Mouse (Mus musculus) hindbrain, postnatal 0 days (tissue): ENCODE results near the gene Ccdc142. TPM values are rescaled to one million over a fixed set of nuclear protein-coding genes. Genes with fewer than 3 reads are reported as not detected.

ENCODE experiments used
- ATAC-seq: fragments of 200-750 bp; cut with Nextera tagmentation; 2 replicates; pipeline ENCODE4 v1.8.0; 2017; ENCODE audit warnings: mild to moderate bottlenecking, moderate TSS enrichment, moderate library complexity
- DNase-seq: peaks from one replicate; pipeline ENCODE4 v3.0.0-alpha.2; 2015; ENCODE audit warnings: low spot score
- H3K27ac ChIP-seq: fragments of 300-500 bp; sonication (generic); 2 replicates; pipeline ENCODE4 v1.5.1; 2014; ENCODE audit warnings: mild to moderate bottlenecking
- H3K27me3 ChIP-seq: fragments of 300-500 bp; sonication (generic); 2 replicates; pipeline ENCODE4 v1.6.1; 2014; ENCODE audit warnings: low read length, mixed read lengths; ENCODE audit not compliant: insufficient read depth
- H3K36me3 ChIP-seq: fragments of 300-500 bp; sonication (generic); 2 replicates; pipeline ENCODE4 v1.6.1; 2014; ENCODE audit warnings: low read length, mixed read lengths; ENCODE audit not compliant: insufficient read depth
- H3K4me1 ChIP-seq: fragments of 300-500 bp; sonication (generic); 2 replicates; pipeline ENCODE4 v1.6.1; 2014; ENCODE audit warnings: antibody characterized with exemption, low read length, mixed read lengths; ENCODE audit not compliant: insufficient read depth
- H3K4me2 ChIP-seq: fragments of 300-500 bp; sonication (generic); 2 replicates; pipeline ENCODE4 v1.6.1; 2014; ENCODE audit warnings: low read depth, mild to moderate bottlenecking, low read length, moderate library complexity, mixed read lengths
- H3K4me3 ChIP-seq: fragments of 300-500 bp; sonication (generic); 2 replicates; pipeline ENCODE4 v1.5.1; 2014; ENCODE audit warnings: low read length
- H3K9ac ChIP-seq: fragments of 300-500 bp; sonication (generic); replicated peaks from 2 replicates; pipeline ENCODE4 v1.6.1; 2014; ENCODE audit warnings: mild to moderate bottlenecking, low read length, moderate library complexity, mixed read lengths
- H3K9me3 ChIP-seq: fragments of 300-500 bp; sonication (generic); 2 replicates; pipeline ENCODE4 v1.6.1; 2016; ENCODE audit warnings: low read length, mixed read lengths
- CTCF ChIP-seq: IDR thresholded peaks from 2 replicates; pipeline ENCODE4 v1.5.1; 2016; ENCODE audit warnings: antibody characterized with exemption, control low read depth, low read depth
- WGBS: fragments of 180-500 bp; shearing (Covaris S2); extraction: QIAGEN DNeasy Blood & Tissue Kit; methylation state at CpG from one replicate; pipeline ENCODE4 v1.1.7; 2014; 5-methylcytosine and 5-hydroxymethylcytosine counted together
- polyA plus RNA-seq: library from polyadenylated mRNA; unstranded; fragments of >200 nt; fragmentation: Nextera tagmentation; extraction: Ambion mirVana; gene quantifications from 2 replicates; pipeline ENCODE4 v1.2.1, GENCODE M21; 2015
- total RNA-seq: library from RNA; depleted of rRNA; stranded (reverse); fragments of >200 nt; gene quantifications from 2 replicates; pipeline ENCODE4 v1.2.3, GENCODE M21; 2014

Gene Ccdc142
- total and polyA plus RNA-seq, 2 experiments from 2014 or later, result 4.7 to 19.9 TPM

DNA sequence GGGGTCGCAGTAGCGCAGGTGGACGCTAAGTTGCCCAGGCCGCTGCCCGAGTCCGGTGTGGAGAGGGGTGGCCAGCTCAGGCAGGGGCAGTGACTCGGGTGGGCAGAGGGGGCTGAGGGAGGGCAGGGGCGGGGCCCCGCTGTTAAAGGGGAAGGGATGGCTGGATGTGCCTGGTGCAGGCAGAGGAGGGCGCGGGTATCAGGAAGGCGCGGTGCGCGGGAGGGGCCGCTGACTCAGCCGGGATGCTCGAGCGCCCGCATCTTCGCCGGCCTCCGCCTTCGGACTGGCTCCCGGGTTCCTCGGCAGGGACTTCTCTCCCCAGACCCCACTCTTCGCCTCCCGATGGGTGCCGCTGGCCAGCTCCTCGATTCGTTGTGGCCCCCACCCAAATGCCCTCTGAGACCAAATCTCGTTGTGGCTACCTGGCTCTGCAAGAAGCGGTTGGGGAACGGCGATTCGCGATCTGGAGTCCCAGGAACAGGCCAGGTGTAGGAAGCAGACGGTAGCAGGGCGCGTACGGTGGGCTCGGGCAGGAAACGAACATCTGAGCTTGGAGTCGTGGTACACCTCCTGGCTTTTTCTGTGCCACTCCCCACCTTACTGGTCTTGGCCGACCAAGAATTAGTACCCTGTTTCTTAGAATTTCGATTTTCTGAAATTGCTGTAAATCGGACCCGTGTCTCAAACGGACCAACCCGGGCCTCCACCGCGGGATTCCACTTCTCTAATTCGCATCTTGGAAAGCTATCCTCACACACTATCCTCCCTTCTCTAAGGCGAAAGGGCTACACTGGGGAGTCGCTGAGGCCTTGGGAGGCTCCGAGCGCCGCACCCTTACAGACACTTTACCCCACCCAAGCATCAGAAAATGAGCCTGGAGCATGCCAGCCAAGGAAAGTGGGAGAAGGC lies 30.8 kb upstream of the Ccdc142 start:
- no peaks in the 10 kb centered on the region for H3K36me3 ChIP-seq
- H3K9ac ChIP-seq, result no peak overlapping the region
- H3K9me3 ChIP-seq, result no peaks in the 10 kb centered on the region
- peak overlapping the region; percentile 1; the same call in 1 of the 2 replicates for H3K4me3 ChIP-seq
- no peak overlapping the region; the same call in 1 of the 2 replicates for H3K4me2 ChIP-seq
- TF ChIP-seq CTCF, result no peak
- H3K27me3 ChIP-seq, result peaks cover 89% of the 10 kb centered on the region
- H3K4me1 ChIP-seq, result no peaks in the 10 kb centered on the region
- ATAC-seq (no peak), DNase-seq (no peak)
- WGBS, result 2% methylated on average over 56 of the region's 58 CpGs
- no peak overlapping the region for H3K27ac ChIP-seq

DNA sequence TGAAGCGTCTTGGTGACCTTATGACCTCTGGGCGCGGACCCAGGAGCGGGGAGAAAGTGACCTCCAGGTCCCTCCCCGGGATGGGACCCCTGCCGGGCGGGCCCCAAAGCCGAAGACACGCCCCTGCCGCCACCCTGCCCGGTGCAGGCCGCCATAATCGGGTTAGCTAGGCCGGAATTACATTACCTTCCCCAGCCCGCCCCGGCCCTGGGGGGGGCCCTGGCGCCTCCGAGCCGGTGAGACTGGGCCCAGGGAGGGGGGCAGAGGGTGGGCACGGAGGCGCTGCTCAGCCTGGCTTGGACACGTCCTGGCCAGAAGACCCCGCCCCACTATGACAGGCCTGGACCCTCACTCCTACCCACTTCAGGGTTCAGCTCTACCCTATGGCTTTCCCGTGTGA lies 30.2 kb upstream of the Ccdc142 start:
- H3K9ac ChIP-seq, result no peak overlapping the region
- H3K36me3 ChIP-seq, result no peaks in the 10 kb centered on the region
- under 1% methylated on average over 19 of the region's 24 CpGs for WGBS
- ATAC-seq (peak; percentile 27; the same call in 1 of the 2 replicates), DNase-seq (no peak)
- no peak for TF ChIP-seq CTCF
- no peak overlapping the region for H3K4me3 ChIP-seq
- no peaks in the 10 kb centered on the region for H3K9me3 ChIP-seq
- peaks cover 85% of the 10 kb centered on the region for H3K27me3 ChIP-seq
- H3K4me1 ChIP-seq, result no peaks in the 10 kb centered on the region
- H3K4me2 ChIP-seq, result no peak overlapping the region
- no peak overlapping the region for H3K27ac ChIP-seq

DNA sequence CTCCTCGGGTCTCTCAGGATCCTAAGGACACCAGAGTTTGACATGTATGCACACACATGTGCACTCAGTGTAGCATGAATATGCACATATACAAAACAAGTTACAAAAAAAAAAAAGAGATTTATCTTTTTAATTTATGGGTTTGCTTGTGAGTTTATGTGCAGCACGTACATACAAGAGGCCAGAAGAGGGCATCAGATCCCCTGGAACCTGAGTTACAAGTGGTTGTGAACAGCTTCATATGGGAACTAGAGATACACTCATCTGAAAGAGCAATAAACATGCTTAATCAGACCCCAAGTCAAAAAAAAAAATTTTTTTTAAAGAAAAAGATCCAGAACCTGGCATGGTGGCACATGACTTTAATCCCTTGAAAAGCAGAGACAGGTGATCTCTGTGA lies 26.4 kb upstream of the Ccdc142 start:
- 9% methylated on average over 2 of the region's 2 CpGs for WGBS
- Histone ChIP-seq H3K27me3 (peaks cover 54% of the 10 kb centered on the region), H3K9me3 (no peaks in the 10 kb centered on the region), H3K36me3 (no peaks in the 10 kb centered on the region), H3K27ac (no peak overlapping the region), H3K4me1 (no peaks in the 10 kb centered on the region), H3K9ac (no peak overlapping the region), H3K4me2 (no peak overlapping the region), H3K4me3 (no peak overlapping the region)
- no peak for ATAC-seq
- DNase-seq, result no peak
- TF ChIP-seq CTCF, result peak; percentile 35

DNA sequence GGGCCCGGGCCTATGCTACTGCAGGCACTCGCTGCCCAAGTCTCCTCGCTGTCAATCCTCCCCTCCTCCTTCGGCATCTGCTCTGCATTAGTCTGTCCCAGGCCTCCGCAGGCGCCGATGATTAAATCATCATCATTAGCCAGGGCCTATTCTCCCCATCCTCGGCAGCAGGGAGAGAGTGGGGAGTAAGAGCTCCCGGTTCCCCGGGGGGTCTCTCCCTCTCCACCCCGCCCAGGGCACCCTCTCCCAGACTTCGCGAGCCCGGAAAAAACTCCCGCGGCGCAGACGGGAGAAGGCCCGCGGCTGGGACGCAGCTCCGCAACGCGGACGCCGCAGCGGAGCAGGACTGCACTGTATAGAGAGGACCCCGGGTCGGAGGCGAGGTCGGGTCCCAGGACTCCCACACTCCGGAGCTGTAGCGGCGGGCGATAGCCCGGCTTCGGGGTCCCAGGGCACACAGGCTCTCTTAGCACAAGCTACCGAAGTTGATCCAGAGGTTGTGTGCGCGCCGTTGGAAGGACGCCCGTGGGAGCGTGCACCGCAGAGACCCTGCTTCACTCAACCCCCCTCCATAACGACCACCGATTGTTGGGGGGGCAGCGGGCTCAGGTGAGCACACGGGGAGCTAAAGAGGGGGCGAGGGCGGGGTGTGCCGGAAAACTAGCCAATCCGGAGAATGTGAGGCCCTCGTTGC lies 23.6 kb upstream of the Ccdc142 start, which contains the start of gene Pcgf1:
TSS of gene Pcgf1 (plus strand) at position 240 of the 694 bp plus-strand sequence.
- peak within 1 kb of the TSS; percentile 59 for H3K9ac ChIP-seq
- peak within 1 kb of the TSS; percentile 66 for H3K4me3 ChIP-seq
- peak; percentile 28 for DNase-seq
- 0 out of 2 replicates have a peak, but pooled peaks cover 4% of the 10 kb centered on the region for H3K36me3 ChIP-seq
- under 1% methylated on average over 54 of the region's 54 CpGs for WGBS
- no peaks in the 10 kb centered on the region for H3K9me3 ChIP-seq
- no peak for TF ChIP-seq CTCF
- ATAC-seq, result peak; percentile 68
- peak within 1 kb of the TSS; percentile 95 for H3K27ac ChIP-seq
- H3K27me3 ChIP-seq, result peaks cover 26% of the 10 kb centered on the region
- no peaks in the 10 kb centered on the region for H3K4me1 ChIP-seq
- H3K4me2 ChIP-seq, result peak within 1 kb of the TSS; percentile 86

DNA sequence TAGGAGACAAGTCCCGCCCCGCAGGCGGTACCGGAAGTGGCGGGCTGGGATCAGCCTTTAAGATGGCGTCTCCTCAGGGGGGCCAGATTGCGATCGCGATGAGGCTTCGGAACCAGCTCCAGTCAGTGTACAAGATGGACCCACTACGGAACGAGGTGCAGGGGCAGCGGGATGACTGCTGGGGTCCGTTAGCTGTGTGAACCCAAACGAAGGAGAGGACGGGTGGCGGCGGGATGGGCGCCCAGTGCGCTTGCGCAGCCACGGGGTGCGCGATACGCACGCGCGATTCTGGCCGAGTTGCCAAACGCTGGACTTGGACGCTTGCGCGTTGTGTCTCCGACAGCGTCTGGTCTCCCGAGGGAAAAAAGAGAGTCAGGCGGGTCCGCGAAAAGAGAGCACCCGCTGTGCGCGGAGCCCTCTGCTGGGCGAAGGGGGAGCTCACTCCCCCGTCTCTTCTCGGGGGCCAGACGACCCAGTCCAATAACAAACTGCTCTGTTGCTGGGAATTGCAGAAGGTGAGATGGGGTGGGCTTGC lies 23.0 kb upstream of the Ccdc142 start:
- Histone ChIP-seq H3K9ac (peak overlapping the region; percentile 59), H3K27ac (peak overlapping the region; percentile 95), H3K9me3 (no peaks in the 10 kb centered on the region), H3K4me2 (peak overlapping the region; percentile 86), H3K4me1 (no peaks in the 10 kb centered on the region), H3K27me3 (peaks cover 24% of the 10 kb centered on the region), H3K4me3 (peak overlapping the region; percentile 66), H3K36me3 (0 out of 2 replicates have a peak, but pooled peaks cover 4% of the 10 kb centered on the region)
- DNase-seq (peak; percentile 99), ATAC-seq (peak; percentile 94)
- TF ChIP-seq CTCF, result peak; percentile 62
- WGBS, result under 1% methylated on average over 46 of the region's 46 CpGs

DNA sequence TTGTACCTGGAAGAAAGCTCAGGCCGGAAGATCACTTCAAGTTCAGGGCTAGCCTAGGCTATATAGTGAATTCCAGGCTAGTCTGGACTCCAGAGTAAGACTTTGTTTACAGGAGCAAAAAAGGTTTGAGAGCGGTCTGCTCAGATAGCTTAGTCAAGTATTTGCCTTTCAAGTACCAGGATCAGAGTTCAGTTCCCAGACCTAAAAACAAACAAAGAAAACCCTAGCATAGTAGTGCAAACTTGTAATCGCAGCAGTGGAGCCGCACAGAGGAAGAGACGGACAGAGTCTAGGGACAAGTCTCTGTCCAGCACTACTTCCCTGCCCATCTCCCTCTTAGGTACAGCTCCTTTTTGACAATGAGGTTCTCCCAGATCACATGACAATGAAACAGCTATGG lies 21.2 kb upstream of the Ccdc142 start:
- WGBS, result 98% methylated on average over 5 of the region's 5 CpGs
- TF ChIP-seq CTCF, result no peak
- Histone ChIP-seq H3K4me1 (no peaks in the 10 kb centered on the region), H3K4me2 (no peak overlapping the region), H3K9me3 (no peaks in the 10 kb centered on the region), H3K27ac (no peak overlapping the region), H3K9ac (no peak overlapping the region), H3K27me3 (peaks cover 25% of the 10 kb centered on the region), H3K4me3 (no peak overlapping the region), H3K36me3 (0 out of 2 replicates have a peak, but pooled peaks cover 4% of the 10 kb centered on the region)
- no peak for ATAC-seq
- DNase-seq, result no peak
